Mouse (Mus musculus) heart, postnatal 0 days (tissue): ENCODE measurements at regions not wholly inside any gene's neighbourhood (a gene's known extent, or its start where the extent isn't known, plus 50 kb on each side); places are given as distances from the start of the nearest gene placed in this dataset.

Experiments
- CTCF ChIP-seq: IDR thresholded peaks from 2 replicates; pipeline ENCODE4 v1.5.1; 2016; ENCODE audit warnings: antibody characterized with exemption, control low read depth, low read depth
- EP300 ChIP-seq: IDR thresholded peaks from 2 replicates; pipeline ENCODE4 v1.6.1; 2016; ENCODE audit warnings: antibody characterized with exemption, low read depth

DNA sequence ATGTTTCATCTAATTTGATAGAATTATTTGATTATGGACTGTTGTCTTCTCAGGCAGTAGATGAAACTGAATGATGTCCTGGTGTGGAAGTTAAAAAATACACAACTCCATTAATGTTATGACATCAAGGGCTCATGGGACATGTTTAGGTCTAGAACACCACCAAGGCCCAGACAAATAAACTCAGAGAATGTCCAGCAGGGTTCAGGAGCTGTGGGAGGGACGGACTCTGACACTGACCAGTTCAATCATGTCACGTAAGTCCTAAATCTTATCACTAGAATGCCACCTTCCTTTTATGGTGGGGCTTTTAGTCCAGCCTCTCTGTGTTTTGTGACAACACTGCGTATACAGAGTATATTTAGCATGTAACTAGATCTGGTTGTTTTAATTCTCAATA, 455.2 kb upstream of the Gm765 start:
- TF ChIP-seq CTCF (no peak), EP300 (no peak)
